Mouse (Mus musculus) small intestine, adult 2 months (tissue): ENCODE results near the gene Slc35b3. TPM values are rescaled to one million over a fixed set of nuclear protein-coding genes. Genes with fewer than 3 reads are reported as not detected.

Experiments used
- H3K27ac ChIP-seq: fragments of 200-500 bp; 2 replicates; pipeline ENCODE4 v1.5.1; 2012; ENCODE audit warnings: low read depth, low read length, control low read depth, inconsistent platforms; ENCODE audit not compliant: insufficient read depth
- H3K27me3 ChIP-seq: fragments of 200-500 bp; 2 replicates; pipeline ENCODE4 v1.6.1; 2012; ENCODE audit warnings: mild to moderate bottlenecking, moderate library complexity, low read length, inconsistent platforms; ENCODE audit not compliant: control insufficient read depth, insufficient read depth
- H3K36me3 ChIP-seq: fragments of 200-500 bp; 2 replicates; pipeline ENCODE4 v1.6.1; 2012; ENCODE audit warnings: mild to moderate bottlenecking, low read length, control low read depth, inconsistent platforms; ENCODE audit not compliant: control insufficient read depth, insufficient read depth
- H3K4me1 ChIP-seq: fragments of 200-500 bp; 2 replicates; pipeline ENCODE4 v1.6.1; 2012; ENCODE audit warnings: low read length, inconsistent platforms, mixed read lengths; ENCODE audit not compliant: control insufficient read depth, insufficient read depth, insufficient read length
- H3K4me3 ChIP-seq: fragments of 200-500 bp; 2 replicates; pipeline ENCODE4 v1.5.1; 2012; ENCODE audit warnings: low read depth, mild to moderate bottlenecking, control low read depth, inconsistent platforms, low read length, moderate library complexity
- CTCF ChIP-seq: fragments of 200-500 bp; IDR thresholded peaks from 2 replicates; pipeline ENCODE4 v1.5.1; 2012; ENCODE audit warnings: low read depth, mild to moderate bottlenecking, control low read depth, inconsistent platforms, low read length, moderate library complexity, mixed read lengths; ENCODE audit not compliant: insufficient replicate concordance, insufficient read length; ENCODE audit errors: extremely low read depth
- POLR2A ChIP-seq: fragments of 200-500 bp; IDR thresholded peaks from 2 replicates; pipeline ENCODE4 v1.6.1; 2012; ENCODE audit warnings: low read depth, mild to moderate bottlenecking, control low read depth, inconsistent platforms, low read length, moderate library complexity
- WGBS: fragments of 180-500 bp; shearing (Covaris S2); methylation state at CpG from one replicate; pipeline ENCODE4 v1.1.7; 2018; 5-methylcytosine and 5-hydroxymethylcytosine counted together
- polyA plus RNA-seq: library from polyadenylated mRNA; depleted of rRNA; stranded (reverse); fragments of >200 nt; gene quantifications from 2 replicates; pipeline ENCODE4 v1.2.3, GENCODE M21; 2012

Gene Slc35b3
- polyA plus RNA-seq, 1 experiment = 10.3 TPM

GRCm38 (mm10) chr13:38938433-38938832 lies 22.2 kb downstream of the Slc35b3 start:
- H3K4me1 ChIP-seq = peaks cover 4% of the 10 kb centered on the region
- WGBS = 85% methylated on average over 2 of the region's 2 CpGs
- no peak overlapping the region for H3K27ac ChIP-seq
- peaks cover 65% of the 10 kb centered on the region for H3K36me3 ChIP-seq
- H3K4me3 ChIP-seq = no peak overlapping the region
- H3K27me3 ChIP-seq = no peaks in the 10 kb centered on the region
- TF ChIP-seq CTCF = no peak
- no peak for TF ChIP-seq POLR2A

- TF ChIP-seq CTCF (no peak), POLR2A (no peak)
- WGBS = 84% methylated on average over 10 of the region's 10 CpGs
- Histone ChIP-seq H3K4me1 (peaks cover 4% of the 10 kb centered on the region), H3K27me3 (no peaks in the 10 kb centered on the region), H3K36me3 (peaks cover 66% of the 10 kb centered on the region), H3K4me3 (no peak overlapping the region), H3K27ac (no peak overlapping the region)
Measured at GRCm38 (mm10) chr13:38936860-38937471, 23.7 kb downstream of the Slc35b3 start.

DNA sequence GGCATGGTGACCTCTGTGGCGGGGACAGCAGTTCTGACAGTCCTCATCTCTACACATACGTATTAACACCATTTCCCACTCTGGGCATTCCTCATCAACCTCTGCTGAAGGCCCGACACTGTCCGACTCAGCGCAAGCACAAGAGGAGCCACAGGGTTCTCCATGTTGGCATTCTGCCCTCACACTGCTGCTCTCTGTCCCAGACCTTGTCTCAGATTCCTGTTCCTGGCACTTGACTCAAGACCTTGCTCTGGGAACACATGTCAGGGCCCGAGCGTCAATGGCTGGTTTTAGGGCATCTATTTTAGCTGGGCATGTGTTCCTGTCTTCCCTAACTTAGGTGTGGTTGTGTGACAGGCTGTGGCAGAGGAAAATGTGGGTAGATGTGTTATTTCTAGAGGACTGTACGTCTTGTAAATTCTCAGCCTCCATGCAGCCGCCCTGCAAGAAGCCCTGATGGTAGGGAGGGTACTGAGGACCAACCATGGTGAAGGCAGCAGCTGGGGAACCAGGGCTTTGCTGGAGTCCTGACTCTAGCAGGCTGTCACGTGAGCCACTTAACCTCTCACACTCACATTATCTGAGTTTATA lies 24.7 kb downstream of the Slc35b3 start:
- no peak overlapping the region for H3K27ac ChIP-seq
- WGBS = 91% methylated on average over 10 of the region's 10 CpGs
- no peaks in the 10 kb centered on the region for H3K27me3 ChIP-seq
- TF ChIP-seq POLR2A = no peak
- TF ChIP-seq CTCF = no peak
- H3K4me1 ChIP-seq = peaks cover 1% of the 10 kb centered on the region
- H3K36me3 ChIP-seq = peaks cover 61% of the 10 kb centered on the region
- H3K4me3 ChIP-seq = no peak overlapping the region

DNA sequence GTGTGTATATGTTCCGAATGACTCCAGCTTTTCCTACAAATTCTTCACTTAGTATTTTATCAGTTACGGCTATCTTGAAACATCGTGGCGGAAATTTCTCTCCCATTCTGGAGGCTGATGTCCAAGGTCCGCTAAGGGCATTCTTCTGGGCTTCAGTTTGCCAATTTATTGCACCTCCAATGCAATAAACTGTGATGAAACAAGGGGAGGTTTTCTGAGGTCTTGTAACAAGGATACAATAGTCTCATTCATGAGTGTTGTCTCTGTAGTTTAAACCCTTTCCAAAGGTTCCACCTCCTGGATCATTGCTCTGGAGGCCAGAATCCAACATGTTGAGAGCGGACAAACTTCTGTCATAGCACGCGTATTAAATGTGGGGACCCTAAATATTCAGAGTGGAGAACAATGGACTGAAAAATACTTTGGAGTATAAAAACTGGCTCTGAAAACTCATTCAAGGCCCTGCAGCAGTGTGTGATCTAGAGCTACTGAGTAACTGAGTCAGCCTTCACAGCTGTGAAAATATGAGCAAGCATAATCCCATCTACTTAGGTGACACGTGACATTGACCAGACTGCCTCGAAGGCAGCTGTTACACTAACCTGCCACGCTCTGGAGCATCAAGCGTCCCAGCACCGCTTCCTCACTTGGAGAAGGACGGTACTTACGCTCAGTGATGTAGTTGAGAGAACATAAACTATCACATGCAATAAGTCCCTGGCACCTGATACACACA lies 30.7 kb downstream of the Slc35b3 start:
- H3K4me3 ChIP-seq = no peak overlapping the region
- TF ChIP-seq CTCF (no peak), POLR2A (no peak)
- H3K27me3 ChIP-seq = no peaks in the 10 kb centered on the region
- peak overlapping the region; percentile 74 for H3K27ac ChIP-seq
- peaks cover 21% of the 10 kb centered on the region for H3K36me3 ChIP-seq
- peaks cover 9% of the 10 kb centered on the region; the same call in 1 of the 2 replicates for H3K4me1 ChIP-seq
- WGBS = 35% methylated on average over 15 of the region's 15 CpGs

- no peak overlapping the region for H3K27ac ChIP-seq
- H3K27me3 ChIP-seq = no peaks in the 10 kb centered on the region
- 73% methylated on average over 3 of the region's 3 CpGs for WGBS
- no peak overlapping the region for H3K4me3 ChIP-seq
- peaks cover 3% of the 10 kb centered on the region; the same call in 1 of the 2 replicates for H3K4me1 ChIP-seq
- H3K36me3 ChIP-seq = no peaks in the 10 kb centered on the region
- TF ChIP-seq CTCF (no peak), POLR2A (no peak)
Measured at GRCm38 (mm10) chr13:38922676-38923075, 38.0 kb downstream of the Slc35b3 start.

DNA sequence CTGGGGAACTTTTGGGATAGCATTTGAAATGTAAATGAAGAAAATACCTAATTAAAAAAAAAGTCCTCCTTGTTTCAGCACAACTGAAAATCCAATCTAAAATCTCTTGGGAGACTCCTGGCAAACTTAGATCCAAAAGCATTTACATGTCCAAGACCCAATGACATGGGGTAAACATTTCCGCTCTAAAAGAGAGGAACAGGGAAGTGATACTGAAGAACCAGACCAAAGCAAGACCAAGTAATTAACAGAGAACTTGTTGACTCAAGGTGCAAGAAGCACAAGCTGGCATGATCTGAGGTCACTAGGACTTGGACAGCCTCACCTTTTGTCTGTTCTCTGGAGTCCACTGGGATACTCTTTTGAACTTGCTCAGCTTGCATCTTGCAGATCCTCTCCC lies 39.4 kb downstream of the Slc35b3 start:
- H3K27ac ChIP-seq = no peak overlapping the region

More for the DNA sequence above, 39.4 kb downstream of the Slc35b3 start:
- H3K4me3 ChIP-seq = no peak overlapping the region
- no peaks in the 10 kb centered on the region for H3K36me3 ChIP-seq
- 93% methylated on average over 1 of the region's 1 CpGs for WGBS
- TF ChIP-seq CTCF (no peak), POLR2A (no peak)
- H3K27me3 ChIP-seq = no peaks in the 10 kb centered on the region
- H3K4me1 ChIP-seq = peaks cover 3% of the 10 kb centered on the region; the same call in 1 of the 2 replicates
